Mouse (Mus musculus) right cerebral cortex, adult 18-20 months (tissue): ENCODE measurements at regions not wholly inside any gene's neighbourhood (a gene's known extent, or its start where the extent isn't known, plus 50 kb on each side); places are given as distances from the start of the nearest gene placed in this dataset.

Experiments used
- DNase-seq: peaks from one replicate; pipeline ENCODE4 v3.0.0; 2022; ENCODE audit warnings: mixed read lengths

GRCm38 (mm10) chr12:28176016-28176415 is 376.2 kb downstream of the Dcdc2c start:
- DNase-seq, result no peak

- DNase-seq, result no peak
Measured at GRCm38 (mm10) chr12:28174078-28174477, 378.1 kb downstream of the Dcdc2c start.

GRCm38 (mm10) chr12:28158786-28159185 is 393.4 kb downstream of the Dcdc2c start:
- DNase-seq, result no peak

GRCm38 (mm10) chr12:28150759-28151158 is 401.4 kb downstream of the Dcdc2c start:
- no peak for DNase-seq

- DNase-seq, result no peak
Measured at GRCm38 (mm10) chr12:28135810-28136592, 416.2 kb downstream of the Dcdc2c start.

GRCm38 (mm10) chr12:28122766-28123165 is 429.4 kb downstream of the Dcdc2c start:
- no peak for DNase-seq

- no peak for DNase-seq
Measured at GRCm38 (mm10) chr12:28120106-28120505, 432.1 kb downstream of the Dcdc2c start.

GRCm38 (mm10) chr12:28090673-28091072 is 461.5 kb downstream of the Dcdc2c start:
- DNase-seq, result no peak

GRCm38 (mm10) chr12:28085460-28085859 is 466.7 kb downstream of the Dcdc2c start:
- DNase-seq, result no peak

- no peak for DNase-seq
Measured at GRCm38 (mm10) chr12:28076606-28077005, 475.6 kb downstream of the Dcdc2c start.

GRCm38 (mm10) chr12:28068584-28068983 is 483.6 kb downstream of the Dcdc2c start:
- DNase-seq, result no peak

GRCm38 (mm10) chr12:28060281-28060680 is 491.9 kb downstream of the Dcdc2c start:
- no peak for DNase-seq

- peak; percentile 43 for DNase-seq
Measured at GRCm38 (mm10) chr12:28055518-28056280, 496.5 kb downstream of the Dcdc2c start.

- DNase-seq, result no peak
Measured at GRCm38 (mm10) chr12:28054444-28054843, 497.8 kb downstream of the Dcdc2c start.

GRCm38 (mm10) chr12:28047989-28048388 is 504.2 kb downstream of the Dcdc2c start:
- DNase-seq, result no peak

- no peak for DNase-seq
Measured at GRCm38 (mm10) chr12:28038161-28038911, 513.9 kb downstream of the Dcdc2c start.

GRCm38 (mm10) chr12:27999170-27999569 is 553.0 kb downstream of the Dcdc2c start:
- DNase-seq, result no peak

- no peak for DNase-seq
Measured at GRCm38 (mm10) chr12:27992152-27992551, 560.0 kb downstream of the Dcdc2c start.

GRCm38 (mm10) chr12:27984261-27984841 is 567.8 kb downstream of the Dcdc2c start:
- no peak for DNase-seq

GRCm38 (mm10) chr12:27978257-27978931 is 573.8 kb downstream of the Dcdc2c start:
- DNase-seq, result peak; percentile 63

- DNase-seq, result no peak
Measured at GRCm38 (mm10) chr12:27977548-27978256, 574.5 kb downstream of the Dcdc2c start.

- DNase-seq, result no peak
Measured at GRCm38 (mm10) chr12:27962908-27963307, 589.3 kb downstream of the Dcdc2c start.
